Mouse (Mus musculus): Measurements from ENCODE around the gene Vti1a. TPM values are rescaled to one million over a fixed set of nuclear protein-coding genes. Genes with fewer than 3 reads are reported as not detected.

Gene Vti1a
- polyA plus RNA-seq, 1 experiment from 2014 or later: 33.4 TPM

GRCm38 (mm10) chr19:55290621-55291270, 25.3 kb upstream of the Vti1a start:
- no peak overlapping the region for H3K27ac ChIP-seq
- no peaks in the 10 kb centered on the region for H3K4me1 ChIP-seq (replicated peaks)
- H3K36me3 ChIP-seq: peaks cover 15% of the 10 kb centered on the region
- 82% methylated on average over 2 of the region's 2 CpGs for WGBS
- no peak overlapping the region for H3K9ac ChIP-seq (replicated peaks)
- no peak overlapping the region for H3K4me3 ChIP-seq (replicated peaks)
- no peaks in the 10 kb centered on the region for H3K9me3 ChIP-seq
- H3K27me3 ChIP-seq: no peaks in the 10 kb centered on the region
- H3K4me2 ChIP-seq: no peak overlapping the region
- ATAC-seq (ENCODE audit: insufficient number of reproducible peaks, insufficient read depth, low FRiP score, low TSS enrichment, low read depth): no peak

- Histone ChIP-seq H3K9ac (replicated peaks) (no peak overlapping the region), H3K36me3 (peaks cover 28% of the 10 kb centered on the region), H3K27me3 (no peaks in the 10 kb centered on the region), H3K9me3 (no peaks in the 10 kb centered on the region), H3K4me1 (replicated peaks) (no peaks in the 10 kb centered on the region), H3K27ac (no peak overlapping the region), H3K4me3 (replicated peaks) (no peak overlapping the region), H3K4me2 (no peak overlapping the region)
- 89% methylated on average over 2 of the region's 2 CpGs for WGBS
- no peak for ATAC-seq (ENCODE audit: insufficient number of reproducible peaks, insufficient read depth, low FRiP score, low TSS enrichment, low read depth)
Observed at GRCm38 (mm10) chr19:55292210-55292850, 23.8 kb upstream of the Vti1a start.

- H3K4me3 ChIP-seq (replicated peaks): no peak overlapping the region
- ATAC-seq (ENCODE audit: insufficient number of reproducible peaks, insufficient read depth, low FRiP score, low TSS enrichment, low read depth): no peak
- peaks cover 30% of the 10 kb centered on the region for H3K36me3 ChIP-seq
- no peak overlapping the region for H3K27ac ChIP-seq
- H3K9me3 ChIP-seq: no peaks in the 10 kb centered on the region
- H3K9ac ChIP-seq (replicated peaks): no peak overlapping the region
- no peaks in the 10 kb centered on the region for H3K4me1 ChIP-seq (replicated peaks)
- H3K4me2 ChIP-seq: no peak overlapping the region
- no peaks in the 10 kb centered on the region for H3K27me3 ChIP-seq
- 27% methylated on average over 4 of the region's 4 CpGs for WGBS
Observed at GRCm38 (mm10) chr19:55293175-55293574, 22.9 kb upstream of the Vti1a start.

GRCm38 (mm10) chr19:55295075-55295474, 21.0 kb upstream of the Vti1a start:
- H3K4me2 ChIP-seq: no peak overlapping the region
- WGBS: 91% methylated on average over 9 of the region's 9 CpGs
- H3K4me3 ChIP-seq (replicated peaks): no peak overlapping the region
- no peak for ATAC-seq (ENCODE audit: insufficient number of reproducible peaks, insufficient read depth, low FRiP score, low TSS enrichment, low read depth)
- H3K27me3 ChIP-seq: no peaks in the 10 kb centered on the region
- H3K36me3 ChIP-seq: peaks cover 41% of the 10 kb centered on the region
- no peak overlapping the region for H3K9ac ChIP-seq (replicated peaks)
- H3K9me3 ChIP-seq: no peaks in the 10 kb centered on the region
- H3K4me1 ChIP-seq (replicated peaks): no peaks in the 10 kb centered on the region
- H3K27ac ChIP-seq: no peak overlapping the region

GRCm38 (mm10) chr19:55295556-55295955, 20.5 kb upstream of the Vti1a start:
- Histone ChIP-seq H3K27ac (no peak overlapping the region), H3K4me3 (replicated peaks) (no peak overlapping the region), H3K9me3 (no peaks in the 10 kb centered on the region), H3K27me3 (no peaks in the 10 kb centered on the region), H3K4me2 (no peak overlapping the region), H3K36me3 (peaks cover 46% of the 10 kb centered on the region), H3K9ac (replicated peaks) (no peak overlapping the region), H3K4me1 (replicated peaks) (no peaks in the 10 kb centered on the region)
- ATAC-seq (ENCODE audit: insufficient number of reproducible peaks, insufficient read depth, low FRiP score, low TSS enrichment, low read depth): no peak
- WGBS: 85% methylated on average over 3 of the region's 3 CpGs

- H3K36me3 ChIP-seq: peaks cover 52% of the 10 kb centered on the region
Observed at GRCm38 (mm10) chr19:55296301-55296700, 19.8 kb upstream of the Vti1a start.

GRCm38 (mm10) chr19:55297489-55297888, 18.6 kb upstream of the Vti1a start:
- Histone ChIP-seq H3K27ac (no peak overlapping the region), H3K4me3 (replicated peaks) (no peak overlapping the region), H3K36me3 (peaks cover 64% of the 10 kb centered on the region), H3K4me1 (replicated peaks) (no peaks in the 10 kb centered on the region), H3K4me2 (no peak overlapping the region), H3K27me3 (no peaks in the 10 kb centered on the region), H3K9ac (replicated peaks) (no peak overlapping the region), H3K9me3 (no peaks in the 10 kb centered on the region)
- 92% methylated on average over 2 of the region's 2 CpGs for WGBS
- no peak for ATAC-seq (ENCODE audit: insufficient number of reproducible peaks, insufficient read depth, low FRiP score, low TSS enrichment, low read depth)

More at GRCm38 (mm10) chr19:55296301-55296700, 19.8 kb upstream of the Vti1a start:
- Histone ChIP-seq H3K27ac (no peak overlapping the region), H3K4me3 (replicated peaks) (no peak overlapping the region), H3K9ac (replicated peaks) (no peak overlapping the region), H3K9me3 (no peaks in the 10 kb centered on the region), H3K27me3 (no peaks in the 10 kb centered on the region), H3K4me2 (no peak overlapping the region), H3K4me1 (replicated peaks) (no peaks in the 10 kb centered on the region)
- WGBS: 91% methylated on average over 2 of the region's 2 CpGs
- no peak for ATAC-seq (ENCODE audit: insufficient number of reproducible peaks, insufficient read depth, low FRiP score, low TSS enrichment, low read depth)

- Histone ChIP-seq H3K36me3 (peaks cover 68% of the 10 kb centered on the region), H3K4me3 (replicated peaks) (no peak overlapping the region), H3K4me2 (no peak overlapping the region), H3K9ac (replicated peaks) (no peak overlapping the region), H3K27ac (no peak overlapping the region), H3K4me1 (replicated peaks) (no peaks in the 10 kb centered on the region), H3K9me3 (no peaks in the 10 kb centered on the region), H3K27me3 (no peaks in the 10 kb centered on the region)
- ATAC-seq (ENCODE audit: insufficient number of reproducible peaks, insufficient read depth, low FRiP score, low TSS enrichment, low read depth): no peak
- WGBS: 86% methylated on average over 5 of the region's 5 CpGs
Observed at GRCm38 (mm10) chr19:55297961-55298360, 18.1 kb upstream of the Vti1a start.

- no peaks in the 10 kb centered on the region for H3K27me3 ChIP-seq
- H3K36me3 ChIP-seq: peaks cover 83% of the 10 kb centered on the region
- WGBS: 92% methylated on average over 1 of the region's 1 CpGs
- no peaks in the 10 kb centered on the region for H3K4me1 ChIP-seq (replicated peaks)
- H3K9ac ChIP-seq (replicated peaks): no peak overlapping the region
- no peak overlapping the region for H3K4me2 ChIP-seq
- H3K27ac ChIP-seq: no peak overlapping the region
- no peak for ATAC-seq (ENCODE audit: insufficient number of reproducible peaks, insufficient read depth, low FRiP score, low TSS enrichment, low read depth)
- no peak overlapping the region for H3K4me3 ChIP-seq (replicated peaks)
- no peaks in the 10 kb centered on the region for H3K9me3 ChIP-seq
Observed at GRCm38 (mm10) chr19:55299378-55299777, 16.7 kb upstream of the Vti1a start.

- Histone ChIP-seq H3K9ac (replicated peaks) (no peak overlapping the region), H3K27me3 (no peaks in the 10 kb centered on the region), H3K9me3 (no peaks in the 10 kb centered on the region), H3K4me2 (no peak overlapping the region), H3K36me3 (peaks cover 77% of the 10 kb centered on the region), H3K27ac (no peak overlapping the region), H3K4me1 (replicated peaks) (no peaks in the 10 kb centered on the region), H3K4me3 (replicated peaks) (no peak overlapping the region)
- ATAC-seq (ENCODE audit: insufficient number of reproducible peaks, insufficient read depth, low FRiP score, low TSS enrichment, low read depth): no peak
- 89% methylated on average over 3 of the region's 3 CpGs for WGBS
Observed at GRCm38 (mm10) chr19:55300525-55300924, 15.6 kb upstream of the Vti1a start.

- H3K4me3 ChIP-seq (replicated peaks): no peak overlapping the region
- no peaks in the 10 kb centered on the region for H3K4me1 ChIP-seq (replicated peaks)
- no peak for ATAC-seq (ENCODE audit: insufficient number of reproducible peaks, insufficient read depth, low FRiP score, low TSS enrichment, low read depth)
- no peak overlapping the region for H3K4me2 ChIP-seq
- H3K27ac ChIP-seq: no peak overlapping the region
- H3K9me3 ChIP-seq: no peaks in the 10 kb centered on the region
- no peak overlapping the region for H3K9ac ChIP-seq (replicated peaks)
- no peaks in the 10 kb centered on the region for H3K27me3 ChIP-seq
- H3K36me3 ChIP-seq: peaks cover 78% of the 10 kb centered on the region
Observed at GRCm38 (mm10) chr19:55305024-55305423, 11.1 kb upstream of the Vti1a start.

- Histone ChIP-seq H3K36me3 (peaks cover 58% of the 10 kb centered on the region), H3K4me2 (no peak overlapping the region), H3K27ac (no peak overlapping the region), H3K4me3 (replicated peaks) (no peak overlapping the region), H3K27me3 (no peaks in the 10 kb centered on the region), H3K9me3 (no peaks in the 10 kb centered on the region), H3K4me1 (replicated peaks) (peaks cover 19% of the 10 kb centered on the region), H3K9ac (replicated peaks) (no peak overlapping the region)
- ATAC-seq (ENCODE audit: insufficient number of reproducible peaks, insufficient read depth, low FRiP score, low TSS enrichment, low read depth): no peak
- 90% methylated on average over 8 of the region's 8 CpGs for WGBS
Observed at GRCm38 (mm10) chr19:55311874-55312273, 4.2 kb upstream of the Vti1a start.
